Mouse (Mus musculus): ENCODE results near the gene Phf11b. TPM values are rescaled to one million over a fixed set of nuclear protein-coding genes. Genes with fewer than 3 reads are reported as not detected.
A peak's percentile ranks its signal among the peaks of the same experiment; 100 is the strongest.
"Not testable (repeated sequence)": the region's sequence is repeated elsewhere in the genome, so short reads cannot be mapped to it uniquely, and the experiment has no call there.

Phf11b gene
- not detected for total RNA-seq (2021)
- long read RNA-seq: 0 reads

DNA sequence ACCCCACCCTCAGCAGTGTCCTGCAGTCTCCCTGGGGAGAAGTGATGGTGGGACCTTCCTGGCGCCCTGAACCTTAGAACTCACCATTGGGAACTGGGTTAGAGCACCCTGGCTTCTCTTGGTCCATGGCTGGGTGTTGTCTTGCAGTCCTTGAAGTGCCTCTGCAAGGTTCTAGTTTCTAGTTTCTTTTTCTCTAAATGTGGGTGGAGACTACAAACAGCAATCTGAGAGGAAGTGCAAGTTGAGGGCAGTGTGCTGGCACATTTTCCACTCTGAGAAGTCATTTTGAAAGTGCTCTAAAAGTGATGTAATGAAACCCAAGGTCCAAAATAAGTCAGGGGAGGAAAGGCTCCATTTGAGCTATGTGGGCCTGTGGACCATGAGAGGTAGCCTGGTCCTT lies at the start of gene Phf11b:
Gene Phf11b (minus strand): TSS at position 163 of the 400 bp plus-strand sequence.
- DNase-seq (ENCODE audit: low spot score in 2 of 2): not testable (repeated sequence)

DNA sequence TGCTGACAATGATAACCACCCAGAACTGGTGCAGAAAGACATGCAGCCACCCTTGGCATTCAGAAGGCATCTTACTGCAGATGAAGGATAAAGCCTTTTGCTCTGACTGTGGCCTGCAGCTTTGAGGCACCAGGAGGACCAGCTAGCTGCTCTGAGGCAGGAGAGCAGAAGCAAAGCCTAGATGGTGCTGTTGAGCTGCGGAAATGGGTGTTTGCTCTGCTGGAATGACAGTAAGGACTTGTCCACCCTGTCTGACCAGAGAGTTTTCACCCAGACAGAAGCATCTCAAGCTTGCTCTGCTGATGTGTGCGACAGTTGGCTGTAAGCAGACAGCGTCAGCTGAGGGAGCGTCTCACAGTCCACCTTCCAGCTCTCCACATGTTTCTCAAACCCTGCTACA lies 49.0 kb upstream of the Phf11b start:
- DNase-seq (ENCODE audit: low spot score in 2 of 2): peak; percentile 20 to 57

DNA sequence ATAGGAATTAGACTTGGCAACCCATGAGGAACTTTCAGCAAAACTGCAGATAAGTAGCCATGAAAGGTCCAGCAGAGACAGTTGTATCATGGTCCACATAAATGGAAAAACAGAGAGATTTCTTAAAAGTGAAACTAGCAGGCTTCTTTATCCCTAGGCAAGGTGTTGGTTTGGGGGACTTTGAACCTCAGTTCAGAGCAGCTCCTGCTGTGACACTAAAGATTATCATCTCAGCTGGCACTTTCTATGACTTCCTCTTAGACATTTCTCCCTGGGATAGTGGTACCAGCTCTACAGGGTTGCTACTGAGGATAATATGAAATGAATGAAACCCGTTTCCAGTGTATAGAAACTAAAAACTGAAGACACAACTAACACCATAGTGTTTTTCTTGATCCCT lies 48.4 kb upstream of the Phf11b start:
- no peak for DNase-seq (ENCODE audit: low spot score in 2 of 2)

DNA sequence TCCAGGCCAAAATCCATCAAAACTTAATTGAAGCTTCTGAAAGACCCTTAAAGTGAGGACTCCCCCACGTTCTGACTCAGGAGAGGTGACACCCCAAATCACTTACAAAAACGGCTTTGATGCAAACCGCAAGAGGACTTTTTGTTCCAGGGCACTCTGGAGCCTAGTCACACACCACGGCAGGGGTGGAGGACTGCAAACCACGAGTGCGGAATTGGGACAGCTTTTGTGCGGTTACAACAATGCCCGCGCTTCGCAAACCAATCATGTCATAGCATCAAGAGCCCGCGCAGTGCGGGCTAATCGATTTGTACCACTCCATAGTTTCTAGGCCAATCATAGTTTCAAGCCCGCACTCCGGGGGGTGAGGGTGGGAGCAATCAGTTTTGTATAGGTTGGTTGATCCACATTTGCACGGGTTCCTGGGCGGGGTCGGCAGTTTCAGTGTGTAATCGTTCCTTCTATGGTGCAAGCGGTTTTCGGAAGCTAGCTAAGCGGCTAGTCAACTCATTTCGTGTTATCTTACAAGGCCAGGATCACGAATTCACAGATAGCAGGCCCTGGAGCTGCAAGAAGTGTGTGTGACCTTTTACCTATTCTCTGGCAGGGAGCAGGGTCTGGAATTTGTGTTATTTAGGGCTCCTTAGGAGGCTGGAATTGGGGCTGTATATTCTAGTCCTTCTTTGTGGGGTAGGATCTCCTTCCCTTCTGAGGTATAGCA lies 29.4 kb upstream of the Phf11b start:
- DNase-seq (ENCODE audit: low spot score in 2 of 2): no peak

DNA sequence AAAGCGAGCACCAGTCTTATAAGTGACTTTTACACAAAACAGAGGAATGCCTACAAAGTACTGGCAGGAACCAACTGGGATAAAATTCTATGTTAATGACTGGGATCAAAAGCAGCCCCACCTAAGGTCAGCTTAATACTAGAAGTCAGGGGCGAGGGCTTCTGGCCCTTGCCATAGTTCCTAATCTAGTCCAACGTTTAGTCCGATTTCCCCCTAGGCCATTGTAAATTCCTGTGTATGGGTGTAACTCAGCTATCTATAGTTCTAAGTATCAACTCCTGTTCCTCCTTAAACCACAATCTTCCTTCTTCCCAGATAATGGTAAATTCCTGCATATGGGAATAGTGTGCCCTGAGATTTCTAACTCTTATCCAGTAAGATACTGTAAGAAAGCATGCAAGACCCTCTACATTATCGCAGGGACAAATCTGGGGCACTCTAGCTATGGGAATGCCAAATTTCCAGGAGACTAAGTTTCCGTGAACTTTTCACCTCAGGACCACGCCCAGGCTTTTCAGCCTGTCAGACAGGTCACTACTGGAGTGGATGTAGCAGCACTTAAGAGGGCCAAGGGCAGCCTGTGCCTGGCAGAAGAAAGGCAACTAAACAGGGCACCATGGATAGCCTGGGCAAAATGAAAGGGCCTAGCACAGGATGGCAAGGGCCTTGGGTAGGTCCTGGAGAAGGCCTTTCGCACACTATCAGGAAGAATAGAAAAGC lies 25.4 kb upstream of the Phf11b start:
- no peak for DNase-seq (ENCODE audit: low spot score in 2 of 2)

DNA sequence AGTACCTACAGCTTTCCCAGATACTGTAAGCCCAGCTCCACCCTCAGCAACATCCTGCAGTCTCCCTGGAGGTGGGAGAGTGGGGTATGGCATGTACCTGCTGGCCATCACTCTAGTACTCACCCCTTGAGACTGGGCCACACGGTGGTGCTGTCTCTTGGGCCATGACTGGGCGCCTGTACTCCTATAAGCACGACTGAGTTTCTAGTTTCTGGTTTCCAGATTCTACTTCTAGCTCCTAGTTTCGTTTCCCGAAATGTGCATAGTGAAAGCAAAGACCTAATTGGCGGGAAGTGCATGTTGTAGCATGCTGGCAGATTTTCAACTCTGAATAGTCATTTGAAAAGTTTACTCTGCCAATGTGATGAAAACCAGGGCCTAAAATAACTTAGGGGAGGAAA lies 24.1 kb upstream of the Phf11b start, which contains the start of gene Phf11d:
Gene Phf11d (minus strand): TSS at position 227 of the 401 bp plus-strand sequence.
- DNase-seq (ENCODE audit: low spot score in 2 of 2): peak; percentile 3 to 29

DNA sequence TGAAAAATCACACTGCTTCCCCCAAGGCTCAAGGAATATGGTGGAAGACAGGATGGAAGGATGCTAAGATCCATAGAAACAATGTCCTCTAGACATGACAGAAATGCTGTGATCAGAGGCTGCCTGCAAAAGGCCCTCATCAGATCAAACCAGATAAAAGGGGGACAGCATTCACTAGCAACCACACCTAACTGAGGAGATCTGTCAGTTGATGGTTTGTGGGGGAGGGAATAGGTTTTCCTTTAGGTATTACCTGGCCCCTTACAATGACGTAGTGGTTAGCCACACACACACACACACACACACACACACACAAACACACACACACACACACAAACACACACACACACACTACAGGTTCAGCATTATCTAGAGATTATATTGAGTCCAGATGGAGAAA lies 1.6 kb downstream of the Phf11b start:
- no peak for DNase-seq (ENCODE audit: low spot score in 2 of 2)

DNA sequence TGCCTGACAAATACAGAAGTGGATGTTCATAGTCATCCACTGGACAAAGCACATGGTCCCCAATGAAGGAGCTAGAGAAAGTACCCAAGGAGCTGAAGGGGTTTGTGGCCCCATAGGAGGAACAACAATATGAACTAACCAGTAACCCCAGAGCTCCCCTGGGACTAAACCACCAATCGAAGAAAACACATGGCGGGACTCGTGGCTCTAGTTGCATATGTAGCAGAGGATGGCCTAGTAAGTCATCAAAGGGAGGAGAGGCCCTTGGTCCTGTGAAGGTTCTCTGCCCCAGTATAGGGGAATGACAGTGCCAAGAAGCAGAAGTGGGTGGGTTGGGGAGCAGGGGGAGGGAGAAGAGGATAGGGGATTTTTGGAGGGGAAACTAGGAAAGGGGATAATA lies 5.1 kb downstream of the Phf11b start:
- not testable (repeated sequence) for DNase-seq (ENCODE audit: low spot score in 2 of 2)

DNA sequence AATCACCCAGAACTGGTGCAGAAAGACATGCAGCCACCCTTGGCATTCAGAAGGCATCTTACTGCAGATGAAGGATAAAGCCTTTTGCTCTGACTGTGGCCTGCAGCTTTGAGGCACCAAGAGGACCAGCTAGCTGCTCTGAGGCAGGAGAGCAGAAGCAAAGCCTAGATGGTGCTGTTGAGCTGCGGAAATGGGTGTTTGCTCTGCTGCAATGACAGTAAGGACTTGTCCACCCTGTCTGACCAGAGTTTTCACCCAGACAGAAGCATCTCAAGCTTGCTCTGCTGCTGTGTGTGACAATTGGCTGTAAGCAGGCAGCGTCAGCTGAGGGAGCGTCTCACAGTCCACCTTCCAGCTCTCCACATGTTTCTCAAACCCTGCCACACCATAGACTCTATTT lies 10.7 kb downstream of the Phf11b start:
- peak; percentile 11 to 55 for DNase-seq (ENCODE audit: low spot score in 2 of 2)

DNA sequence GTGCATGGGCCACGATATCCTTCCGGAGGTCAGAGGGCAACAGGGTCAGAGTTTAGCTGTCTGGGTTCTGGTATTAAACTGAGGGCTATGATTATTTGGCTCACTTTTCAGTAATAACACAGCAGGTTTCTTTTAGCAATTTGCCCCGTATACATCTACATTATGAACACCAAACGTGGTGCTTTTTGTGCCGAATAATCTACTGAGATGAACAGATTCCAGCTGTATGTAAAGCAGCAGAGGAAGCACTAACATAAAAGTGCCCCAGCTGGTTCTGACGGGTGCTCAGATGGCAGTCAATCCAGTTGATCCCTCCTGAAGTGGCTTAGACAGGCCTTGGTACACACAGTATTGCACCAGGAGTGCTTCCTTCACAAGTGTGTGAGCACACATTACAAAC lies 21.2 kb downstream of the Phf11b start:
- not testable (repeated sequence) for DNase-seq (ENCODE audit: low spot score in 2 of 2)

DNA sequence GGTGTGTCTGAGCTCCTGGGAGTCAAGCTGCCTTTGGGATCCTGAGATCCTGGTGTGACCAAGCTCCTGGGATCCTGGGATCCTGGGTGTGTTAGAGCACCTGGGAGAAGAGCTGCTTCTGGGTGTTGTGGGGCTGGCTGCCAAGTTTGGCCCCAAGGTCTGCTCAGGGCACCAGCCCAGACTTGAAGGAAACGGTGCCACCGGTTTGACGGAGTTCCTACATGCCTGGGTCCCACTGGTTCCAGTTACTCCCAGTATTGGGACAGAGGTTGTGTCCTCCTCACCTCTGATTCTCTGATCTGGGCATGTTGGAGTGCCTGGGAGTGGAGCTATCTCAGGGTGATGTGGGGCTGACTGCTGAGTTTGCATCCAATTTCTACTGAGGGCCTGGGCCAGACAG lies 22.1 kb downstream of the Phf11b start:
- not testable (repeated sequence) for DNase-seq (ENCODE audit: low spot score in 2 of 2)

DNA sequence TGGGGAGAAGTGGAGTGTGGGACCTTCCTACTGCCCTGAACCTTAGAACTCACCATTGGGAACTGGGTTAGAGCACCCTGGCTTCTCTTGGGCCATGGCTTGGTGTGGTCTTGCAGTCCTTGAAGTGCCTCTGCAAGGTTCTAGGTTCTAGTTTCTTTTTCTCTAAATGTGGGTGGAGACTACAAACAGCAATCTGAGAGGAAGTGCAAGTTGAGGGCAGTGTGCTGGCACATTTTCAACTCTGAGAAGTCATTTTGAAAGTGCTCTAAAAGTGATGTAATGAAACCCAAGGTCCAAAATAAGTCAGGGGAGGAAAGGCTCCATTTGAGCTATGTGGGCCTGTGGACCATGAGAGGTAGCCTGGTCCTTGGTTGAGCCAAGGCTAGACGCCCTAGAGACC lies 43.8 kb downstream of the Phf11b start, which contains the start of gene Phf11a:
Gene Phf11a (minus strand): TSS at position 132 of the 400 bp plus-strand sequence.
- DNase-seq (ENCODE audit: low spot score in 2 of 2): not testable (repeated sequence)

DNA sequence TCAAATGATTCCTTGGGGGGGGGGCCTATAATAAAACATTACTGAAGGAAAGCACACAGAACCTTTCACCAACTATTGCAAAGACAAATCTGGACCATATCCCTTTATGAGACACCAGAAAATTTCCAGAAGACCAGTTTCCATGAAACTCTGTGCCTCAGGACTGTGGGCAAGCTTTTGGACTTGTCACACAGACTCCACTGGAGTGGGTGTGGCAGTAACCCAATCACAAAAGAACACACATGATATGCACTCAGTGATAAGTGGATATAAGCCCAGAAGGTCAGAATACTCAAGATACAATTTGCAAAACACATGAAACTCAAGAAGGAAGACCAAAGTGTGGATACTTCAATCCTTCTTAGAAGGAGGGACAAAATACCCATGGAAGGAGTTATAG lies 49.4 kb downstream of the Phf11b start:
- not testable (repeated sequence) for DNase-seq (ENCODE audit: low spot score in 2 of 2)

DNA sequence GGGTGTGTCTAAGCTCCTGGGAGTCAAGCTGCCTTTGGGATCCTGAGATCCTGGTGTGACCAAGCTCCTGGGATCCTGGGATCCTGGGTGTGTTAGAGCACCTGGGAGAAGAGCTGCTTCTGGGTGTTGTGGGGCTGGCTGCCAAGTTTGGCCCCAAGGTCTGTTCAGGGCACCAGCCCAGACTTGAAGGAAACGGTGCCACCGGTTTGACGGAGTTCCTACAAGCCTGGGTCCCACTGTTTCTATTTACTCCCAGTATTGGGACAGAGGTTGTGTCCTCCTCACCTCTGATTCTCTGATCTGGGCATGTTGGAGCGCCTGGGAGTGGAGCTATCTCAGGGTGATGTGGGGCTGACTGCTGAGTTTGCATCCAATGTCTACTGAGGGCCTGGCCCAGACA lies 66.2 kb downstream of the Phf11b start:
- DNase-seq (ENCODE audit: low spot score in 2 of 2): not testable (repeated sequence)

Other genes with a start within 250 kb of the Phf11b start
- gene 1700129C05Rik, start 198.5 kb downstream of the Phf11b start, total RNA-seq (2021): not detected
- not detected for gene Gm5142, start 162.6 kb downstream of the Phf11b start, total RNA-seq (2021)
- gene Rcbtb1, start 140.1 kb downstream of the Phf11b start, total RNA-seq (2021): 10 to 100 TPM; 34.1 to 34.8 TPM
- not detected for gene Gm6904, start 81.1 kb downstream of the Phf11b start, total RNA-seq (2021)
- not detected for gene Phf11a, start 43.8 kb downstream of the Phf11b start, total RNA-seq (2021)
- gene Phf11d, start 24.1 kb upstream of the Phf11b start, total RNA-seq (2021): under 1 TPM; 0.68 to 0.87 TPM
- under 1 TPM; 0.38 to 0.45 TPM for gene Phf11c, start 54.0 kb upstream of the Phf11b start, total RNA-seq (2021)
- 1 to 10 TPM; 5.4 to 7.3 TPM for gene Setdb2, start 99.5 kb upstream of the Phf11b start, total RNA-seq (2021)
- 10 to 100 TPM; 22.9 to 27.1 TPM for gene Cab39l, start 99.6 kb upstream of the Phf11b start, total RNA-seq (2021)